Mouse (Mus musculus) liver, embryonic 11.5 days (tissue): ENCODE measurements around the gene Agpat4. TPM values are rescaled to one million over a fixed set of nuclear protein-coding genes. Genes with fewer than 3 reads are reported as not detected.

ENCODE experiments used
- ATAC-seq: fragments of 200-750 bp; cut with Nextera tagmentation; replicated peaks from 2 replicates; pipeline ENCODE4 v1.8.0; 2017; ENCODE audit warnings: moderate number of reproducible peaks, mild to moderate bottlenecking, moderate TSS enrichment, moderate library complexity; ENCODE audit not compliant: low FRiP score
- DNase-seq: peaks from one replicate; pipeline ENCODE4 v3.0.0-alpha.2; 2017; ENCODE audit warnings: low spot score
- H3K27ac ChIP-seq: fragments of 300-500 bp; sonication (generic); 2 replicates; pipeline ENCODE4 v1.5.1; 2014; ENCODE audit warnings: mild to moderate bottlenecking, low read depth, low read length, control low read depth
- H3K27me3 ChIP-seq: fragments of 300-500 bp; sonication (generic); replicated peaks from 2 replicates; pipeline ENCODE4 v1.6.1; 2014; ENCODE audit warnings: low read length, mixed read lengths; ENCODE audit not compliant: control insufficient read depth, insufficient read depth
- H3K36me3 ChIP-seq: fragments of 300-500 bp; sonication (generic); 2 replicates; pipeline ENCODE4 v1.6.1; 2014; ENCODE audit warnings: mild to moderate bottlenecking, low read length, moderate library complexity, mixed read lengths; ENCODE audit not compliant: control insufficient read depth, insufficient read depth
- H3K4me1 ChIP-seq: fragments of 300-500 bp; sonication (generic); replicated peaks from 2 replicates; pipeline ENCODE4 v1.6.1; 2014; ENCODE audit warnings: low read length, mixed read lengths; ENCODE audit not compliant: control insufficient read depth, insufficient read depth
- H3K4me2 ChIP-seq: fragments of 300-500 bp; sonication (generic); 2 replicates; pipeline ENCODE4 v1.6.1; 2014; ENCODE audit warnings: mild to moderate bottlenecking, control low read depth, moderate library complexity
- H3K4me3 ChIP-seq: fragments of 300-500 bp; sonication (generic); 2 replicates; pipeline ENCODE4 v1.5.1; 2014; ENCODE audit warnings: low read depth, low read length, control low read depth
- H3K9ac ChIP-seq: fragments of 300-500 bp; sonication (generic); 2 replicates; pipeline ENCODE4 v1.6.1; 2014; ENCODE audit warnings: low read depth, low read length, control low read depth
- H3K9me3 ChIP-seq: fragments of 300-500 bp; sonication (generic); 2 replicates; pipeline ENCODE4 v1.6.1; 2016; ENCODE audit warnings: low read length, inconsistent platforms, mixed read lengths; ENCODE audit not compliant: control insufficient read depth
- WGBS: fragments of 180-500 bp; shearing (Covaris S2); extraction: QIAGEN DNeasy Blood & Tissue Kit; methylation state at CpG from one replicate; pipeline ENCODE4 v1.1.7; 2014; 5-methylcytosine and 5-hydroxymethylcytosine counted together
- polyA plus RNA-seq: library from polyadenylated mRNA; unstranded; fragments of >200 nt; fragmentation: Nextera tagmentation; extraction: Ambion mirVana; gene quantifications from 2 replicates; pipeline ENCODE4 v1.2.1, GENCODE M21; 2014

Gene Agpat4
- polyA plus RNA-seq, 1 experiment from 2014 or later = 30.4 TPM

GRCm38 (mm10) chr17:12149232-12149861, 30.8 kb downstream of the Agpat4 start:
- Histone ChIP-seq H3K27me3 (no peaks in the 10 kb centered on the region), H3K4me3 (no peak overlapping the region), H3K4me1 (peaks cover 8% of the 10 kb centered on the region; the same call in 1 of the 2 replicates), H3K4me2 (no peak overlapping the region), H3K27ac (peak overlapping the region; percentile 13; the same call in 1 of the 2 replicates), H3K9me3 (no peaks in the 10 kb centered on the region), H3K36me3 (peaks cover 11% of the 10 kb centered on the region), H3K9ac (no peak overlapping the region)
- peak; percentile 32; the same call in 1 of the 2 replicates for ATAC-seq
- WGBS = 75% methylated on average over 6 of the region's 6 CpGs
- no peak for DNase-seq

GRCm38 (mm10) chr17:12150970-12151369, 32.5 kb downstream of the Agpat4 start:
- Histone ChIP-seq H3K9ac (no peak overlapping the region), H3K4me1 (peaks cover 8% of the 10 kb centered on the region; the same call in 1 of the 2 replicates), H3K36me3 (peaks cover 13% of the 10 kb centered on the region), H3K27me3 (no peaks in the 10 kb centered on the region), H3K4me3 (no peak overlapping the region), H3K9me3 (no peaks in the 10 kb centered on the region), H3K4me2 (no peak overlapping the region), H3K27ac (no peak overlapping the region)
- ATAC-seq (no peak; the same call in 1 of the 2 replicates), DNase-seq (no peak)
- 82% methylated on average over 2 of the region's 2 CpGs for WGBS

GRCm38 (mm10) chr17:12154260-12154659, 35.8 kb downstream of the Agpat4 start:
- ATAC-seq (no peak), DNase-seq (no peak)
- no peak overlapping the region for H3K27ac ChIP-seq
- H3K27me3 ChIP-seq = no peaks in the 10 kb centered on the region
- H3K4me2 ChIP-seq = no peak overlapping the region
- no peak overlapping the region for H3K4me3 ChIP-seq
- H3K9ac ChIP-seq = no peak overlapping the region
- peaks cover 3% of the 10 kb centered on the region; the same call in 1 of the 2 replicates for H3K4me1 ChIP-seq
- WGBS = 62% methylated on average over 2 of the region's 2 CpGs
- peaks cover 13% of the 10 kb centered on the region for H3K36me3 ChIP-seq
- no peaks in the 10 kb centered on the region for H3K9me3 ChIP-seq

- peaks cover 16% of the 10 kb centered on the region for H3K36me3 ChIP-seq
- no peaks in the 10 kb centered on the region for H3K27me3 ChIP-seq
- WGBS = 89% methylated on average over 6 of the region's 6 CpGs
- no peak overlapping the region for H3K9ac ChIP-seq
- H3K4me2 ChIP-seq = no peak overlapping the region
- no peaks in the 10 kb centered on the region for H3K9me3 ChIP-seq
- DNase-seq (no peak), ATAC-seq (no peak)
- no peak overlapping the region for H3K27ac ChIP-seq
- H3K4me3 ChIP-seq = no peak overlapping the region
- no peaks in the 10 kb centered on the region for H3K4me1 ChIP-seq
Measured at GRCm38 (mm10) chr17:12155236-12155635, 36.7 kb downstream of the Agpat4 start.

- H3K4me2 ChIP-seq = no peak overlapping the region
- H3K9ac ChIP-seq = no peak overlapping the region
- no peak overlapping the region for H3K4me3 ChIP-seq
- 91% methylated on average over 4 of the region's 4 CpGs for WGBS
- DNase-seq (no peak), ATAC-seq (no peak)
- no peaks in the 10 kb centered on the region for H3K27me3 ChIP-seq
- H3K36me3 ChIP-seq = peaks cover 16% of the 10 kb centered on the region
- no peaks in the 10 kb centered on the region for H3K9me3 ChIP-seq
- H3K4me1 ChIP-seq = no peaks in the 10 kb centered on the region
- no peak overlapping the region for H3K27ac ChIP-seq
Measured at GRCm38 (mm10) chr17:12155872-12156271, 37.4 kb downstream of the Agpat4 start.

GRCm38 (mm10) chr17:12156661-12157060, 38.2 kb downstream of the Agpat4 start:
- H3K4me3 ChIP-seq = no peak overlapping the region
- H3K36me3 ChIP-seq = peaks cover 14% of the 10 kb centered on the region
- H3K27me3 ChIP-seq = no peaks in the 10 kb centered on the region
- no peak overlapping the region for H3K9ac ChIP-seq
- H3K27ac ChIP-seq = no peak overlapping the region
- no peak overlapping the region for H3K4me2 ChIP-seq
- DNase-seq = no peak
- 94% methylated on average over 3 of the region's 3 CpGs for WGBS
- H3K9me3 ChIP-seq = no peaks in the 10 kb centered on the region
- ATAC-seq = no peak
- no peaks in the 10 kb centered on the region for H3K4me1 ChIP-seq

- Histone ChIP-seq H3K27ac (no peak overlapping the region), H3K4me2 (no peak overlapping the region), H3K36me3 (peaks cover 9% of the 10 kb centered on the region), H3K4me3 (no peak overlapping the region), H3K4me1 (no peaks in the 10 kb centered on the region), H3K27me3 (no peaks in the 10 kb centered on the region), H3K9ac (no peak overlapping the region), H3K9me3 (no peaks in the 10 kb centered on the region)
- ATAC-seq = no peak
- 77% methylated on average over 2 of the region's 2 CpGs for WGBS
- DNase-seq = no peak
Measured at GRCm38 (mm10) chr17:12157203-12157602, 38.7 kb downstream of the Agpat4 start.

GRCm38 (mm10) chr17:12159187-12160060, 40.9 kb downstream of the Agpat4 start:
- no peak for ATAC-seq
- Histone ChIP-seq H3K36me3 (peaks cover 4% of the 10 kb centered on the region), H3K4me1 (0 out of 2 replicates have a peak, but pooled peaks cover 2% of the 10 kb centered on the region), H3K27ac (no peak overlapping the region; the same call in 1 of the 2 replicates), H3K4me3 (no peak overlapping the region), H3K9ac (no peak overlapping the region), H3K9me3 (no peaks in the 10 kb centered on the region), H3K27me3 (no peaks in the 10 kb centered on the region), H3K4me2 (no peak overlapping the region)
- DNase-seq = no peak
- 90% methylated on average over 16 of the region's 16 CpGs for WGBS
